Mouse (Mus musculus) adrenal gland, adult 2 months (tissue): ENCODE data around the gene Cnnm4. TPM values are rescaled to one million over a fixed set of nuclear protein-coding genes. Genes with fewer than 3 reads are reported as not detected.
A peak's percentile ranks its signal among the peaks of the same experiment; 100 is the strongest.

ENCODE experiments used
- DNase-seq: peaks from one replicate; pipeline ENCODE4 v3.0.0; 2021
- microRNA-seq, 2 experiments: library from miRNA; unstranded; fragments of <30 nt; microRNA quantifications; one replicate each; pipeline ENCODE4 v1.2.0; 2021
- polyA plus RNA-seq: library from polyadenylated mRNA; depleted of rRNA; stranded (reverse); fragments of >200 nt; gene quantifications from 2 replicates; pipeline ENCODE4 v1.2.3, GENCODE M21; 2012; rRNA removed
- total RNA-seq, 2 experiments: library from RNA; stranded (reverse); gene quantifications; 2 replicates each; pipeline ENCODE4 v1.2.3; 2021

Gene Cnnm4
- total and polyA plus RNA-seq, 3 experiments: 2.6 to 5.3 (median 4.6) TPM

- no peak for DNase-seq
Measured at GRCm38 (mm10) chr1:36542925-36543324, 71.5 kb downstream of the Cnnm4 start.

GRCm38 (mm10) chr1:36545382-36545781 is 74.0 kb downstream of the Cnnm4 start:
- no peak for DNase-seq

DNA sequence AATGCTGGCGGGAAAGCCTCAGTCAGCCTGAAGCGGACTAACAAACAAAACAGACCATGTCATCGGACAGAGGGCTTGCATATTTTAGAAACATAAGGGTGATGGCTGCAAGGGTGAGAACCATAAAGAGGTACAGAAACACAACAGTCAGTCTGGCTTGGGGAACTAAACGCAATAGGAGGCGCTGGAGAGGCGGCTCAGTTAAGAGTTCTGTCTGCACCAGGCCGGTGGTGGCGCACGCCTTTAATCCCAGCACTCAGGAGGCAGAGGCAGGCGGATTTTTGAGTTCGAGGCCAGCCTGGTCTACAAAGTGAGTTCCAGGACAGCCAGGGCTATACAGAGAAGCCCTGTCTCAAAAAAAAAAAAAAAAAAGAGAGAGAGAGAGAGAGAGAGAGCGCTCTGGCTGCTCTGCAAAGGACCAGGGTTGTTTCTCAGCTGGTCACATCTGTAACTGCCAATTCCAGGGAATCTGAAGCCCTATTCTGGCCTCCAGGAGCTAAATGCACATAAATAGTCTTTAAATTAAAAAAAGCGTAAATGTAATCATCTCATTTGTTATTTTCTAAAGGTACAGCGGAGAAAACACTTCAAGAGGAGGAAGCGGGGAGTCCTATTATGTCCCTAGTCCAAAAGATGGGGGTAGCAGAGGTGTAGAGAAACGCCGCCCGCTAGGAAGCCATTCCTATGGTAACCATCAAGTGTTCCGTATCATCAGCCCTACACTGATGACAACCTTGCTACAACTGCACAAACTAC is 74.6 kb downstream of the Cnnm4 start:
- peak; percentile 43 for DNase-seq

DNA sequence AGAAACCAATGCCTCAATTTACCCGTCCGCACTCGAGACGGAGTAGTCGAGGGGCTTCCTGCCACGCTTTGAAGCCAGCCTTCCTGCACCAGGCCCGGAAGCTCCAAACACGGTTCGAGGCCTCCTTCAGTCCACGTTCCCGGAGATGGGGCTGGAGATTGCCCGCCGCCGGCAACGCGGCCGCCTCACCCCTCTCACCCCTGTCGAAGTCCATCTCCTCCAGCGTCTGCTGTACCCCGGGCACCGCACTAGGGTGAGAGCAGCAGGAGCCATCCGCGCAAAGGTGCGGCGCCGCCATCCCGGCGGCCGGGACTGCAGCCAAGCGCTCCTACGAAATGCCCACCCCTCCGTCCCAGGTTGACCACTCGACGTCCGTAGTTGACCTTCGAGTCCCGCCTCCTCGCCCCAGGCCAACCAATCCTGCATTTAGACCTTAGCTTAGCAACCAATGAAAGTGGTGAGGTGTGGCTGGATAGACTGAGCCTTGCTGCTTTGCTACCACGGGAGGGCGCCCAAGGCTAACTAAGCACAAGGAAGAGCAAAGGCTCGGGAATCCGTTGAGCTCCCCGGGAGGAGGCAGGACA is 75.6 kb downstream of the Cnnm4 start, which contains the start of gene Ankrd39:
TSS of gene Ankrd39 (minus strand) at position 558 of the 584 bp plus-strand sequence.
- peak; percentile 98 for DNase-seq

DNA sequence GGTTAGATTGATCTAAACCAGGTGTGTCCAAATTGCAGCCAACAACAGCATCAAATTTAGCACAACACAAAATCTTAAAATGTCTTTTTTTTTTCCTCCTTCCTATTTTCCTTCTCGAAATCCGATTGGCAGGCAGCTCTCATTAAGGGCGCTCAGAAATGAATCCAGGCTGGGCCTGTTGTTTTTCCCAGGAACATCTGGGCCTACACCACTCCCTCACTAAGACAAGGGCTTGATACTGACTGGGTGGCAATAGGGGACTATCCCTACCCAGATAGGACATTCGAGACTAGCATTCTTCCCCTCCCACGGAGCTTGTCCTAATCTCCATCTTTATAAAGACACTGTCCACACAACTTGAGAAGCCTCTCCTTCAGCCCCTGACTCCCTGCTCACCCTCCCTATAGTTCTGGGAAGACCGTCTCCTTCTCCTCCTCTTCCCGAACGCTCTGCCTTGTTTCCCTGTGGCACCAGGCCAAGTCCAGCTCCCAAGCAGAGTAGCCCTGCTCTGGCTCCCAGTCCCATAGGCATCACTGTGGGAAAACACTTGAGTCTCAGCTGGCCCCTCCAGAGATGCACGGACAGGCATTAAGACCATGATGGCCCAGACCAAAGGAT is 76.7 kb downstream of the Cnnm4 start:
- no peak for DNase-seq

DNA sequence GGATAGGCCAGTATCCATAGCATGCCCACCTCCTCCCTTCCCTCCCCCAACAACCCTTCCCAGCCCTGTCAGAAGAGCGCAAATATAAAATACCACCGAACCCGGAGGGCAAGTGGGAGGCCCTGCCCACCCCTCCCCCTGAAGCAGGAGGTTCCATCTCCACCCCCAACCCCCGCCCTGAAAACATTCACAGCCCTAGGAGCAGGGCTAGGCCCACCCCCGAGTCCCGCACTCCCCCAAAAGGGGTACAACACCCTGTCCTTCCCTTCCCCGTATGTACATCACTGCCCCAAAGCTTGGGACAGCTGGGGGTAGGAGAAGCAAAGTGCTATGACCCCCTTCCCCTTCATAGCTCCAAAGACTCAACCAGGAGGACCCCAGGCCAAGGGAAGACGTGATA is 77.4 kb downstream of the Cnnm4 start:
- DNase-seq: no peak

DNA sequence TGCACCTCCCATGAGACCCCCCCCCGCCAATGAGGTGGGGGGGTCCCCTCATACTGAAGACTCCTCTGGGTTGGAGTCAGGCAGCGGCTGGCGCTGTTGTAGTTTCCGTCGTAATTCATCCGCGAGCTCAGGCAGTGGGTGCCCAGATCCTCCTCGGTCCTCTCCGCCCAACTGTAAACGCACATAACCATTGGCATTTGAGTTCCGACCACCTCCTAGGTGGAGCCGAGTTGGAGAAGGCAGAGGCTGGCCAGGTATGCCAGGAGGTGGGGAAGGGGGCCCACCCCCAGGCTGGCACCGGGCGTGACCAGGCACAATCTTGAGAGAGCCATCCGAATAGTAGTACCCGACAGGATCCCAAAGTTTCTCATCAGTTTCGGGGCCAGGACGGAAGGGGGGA is 78.1 kb downstream of the Cnnm4 start:
- no peak for DNase-seq

- no peak for DNase-seq
Measured at GRCm38 (mm10) chr1:36550075-36550863, 78.8 kb downstream of the Cnnm4 start.

DNA sequence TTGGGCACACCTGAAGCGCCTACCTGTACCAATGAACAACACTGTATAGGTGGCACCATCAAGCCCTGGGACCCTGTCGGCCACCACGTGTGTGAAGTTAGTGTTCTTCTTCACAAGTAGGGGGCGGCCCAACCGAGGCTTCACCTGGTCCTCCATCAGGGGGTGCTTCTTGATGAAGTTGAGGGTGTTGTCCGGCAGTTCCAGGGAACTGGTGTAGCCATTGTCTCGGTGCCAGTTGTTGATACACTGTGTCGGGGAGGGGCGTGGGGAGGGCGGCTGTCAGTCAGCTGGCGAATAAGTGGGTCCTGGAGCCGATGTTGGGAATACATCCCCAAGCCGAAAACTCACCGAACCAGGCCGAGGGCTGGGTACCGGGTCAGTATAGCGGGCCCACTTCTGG is 80.5 kb downstream of the Cnnm4 start:
- no peak for DNase-seq

DNA sequence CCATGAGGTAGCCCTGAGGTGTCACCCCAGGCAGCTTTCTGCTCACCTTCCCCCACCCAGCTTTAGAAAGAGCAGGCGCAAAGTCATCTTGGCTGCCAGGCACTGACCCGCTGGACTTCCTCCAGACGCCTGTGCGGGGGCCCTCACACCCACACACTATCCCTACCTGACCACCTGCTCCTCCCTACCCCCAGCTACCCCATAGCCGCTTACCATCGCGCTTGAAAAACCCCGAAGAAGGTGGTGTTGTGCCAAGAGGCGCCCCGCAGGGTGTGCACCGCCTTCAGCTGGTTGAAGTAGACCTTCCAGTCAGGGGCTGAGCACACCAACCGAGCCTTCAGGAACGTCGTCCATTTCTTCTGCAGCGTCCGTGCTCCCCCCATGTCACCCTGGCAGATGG is 81.1 kb downstream of the Cnnm4 start:
- no peak for DNase-seq

DNA sequence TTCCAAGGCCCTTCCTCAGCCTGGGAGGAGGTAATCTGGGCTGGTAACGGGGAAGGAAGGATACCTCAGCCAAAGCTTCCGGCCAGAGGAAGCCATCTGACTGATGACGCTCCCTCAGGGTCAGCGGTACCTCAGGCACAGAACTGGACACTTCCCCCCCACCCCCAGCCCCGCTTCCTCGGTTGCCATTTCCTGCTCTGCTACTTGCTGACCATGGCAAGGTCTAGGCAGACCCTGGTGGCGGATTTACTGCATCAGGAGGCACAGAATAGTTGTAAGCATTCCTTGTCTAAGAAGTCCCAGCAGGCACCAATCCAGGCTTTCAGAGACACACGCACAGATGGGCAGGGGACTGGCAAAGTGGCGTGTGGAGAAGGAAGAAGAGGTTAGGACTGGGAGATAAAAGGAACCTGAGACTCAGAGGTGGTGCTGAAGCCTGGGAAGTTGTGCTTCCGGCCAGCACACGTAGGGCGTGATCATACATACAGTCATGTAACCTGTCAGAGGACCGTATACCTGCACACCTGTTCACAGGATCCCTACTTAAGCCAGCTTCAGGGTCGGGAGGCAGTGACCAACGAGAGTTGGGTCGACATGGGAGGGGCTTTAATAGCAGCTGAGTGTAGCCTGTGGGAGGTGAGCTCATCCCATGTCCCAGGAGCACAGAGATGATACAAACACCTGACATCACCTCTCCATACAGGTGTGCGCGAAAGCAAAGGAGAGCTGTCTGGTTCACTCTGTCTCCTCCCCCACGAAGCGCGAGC is 83.4 kb downstream of the Cnnm4 start:
- peak; percentile 62 for DNase-seq

DNA sequence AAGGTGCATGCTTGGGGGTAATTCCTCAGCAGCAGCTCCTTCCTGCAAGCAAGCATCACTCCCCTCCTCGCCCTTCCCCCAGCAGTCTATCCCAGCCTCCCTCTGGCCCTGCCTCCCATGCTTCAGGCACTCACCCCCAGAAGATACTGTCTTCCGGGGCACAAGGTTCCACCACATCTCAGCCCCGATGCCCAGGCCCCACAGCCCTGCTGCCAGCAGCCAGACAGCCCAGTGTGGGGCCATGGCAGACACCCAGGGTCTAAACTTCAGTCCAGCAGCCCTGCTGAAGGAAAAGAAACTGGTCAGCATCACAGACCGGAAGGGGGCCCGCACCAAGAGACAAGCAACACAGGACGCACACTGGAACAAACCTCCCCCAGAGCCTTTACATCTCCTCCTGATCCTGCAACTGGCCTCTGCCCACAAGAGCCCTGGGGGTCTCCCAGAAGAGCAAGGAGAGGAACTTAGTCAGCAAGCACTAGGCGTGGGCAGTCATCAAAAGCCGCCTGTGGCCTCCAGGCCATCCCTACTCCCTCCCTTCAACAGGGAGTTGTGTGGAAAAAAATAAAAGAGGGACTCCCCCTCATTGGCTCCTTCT is 84.5 kb downstream of the Cnnm4 start:
- DNase-seq: peak; percentile 47

- peak; percentile 92 for DNase-seq
Measured at GRCm38 (mm10) chr1:36556553-36557456, 85.4 kb downstream of the Cnnm4 start.

DNA sequence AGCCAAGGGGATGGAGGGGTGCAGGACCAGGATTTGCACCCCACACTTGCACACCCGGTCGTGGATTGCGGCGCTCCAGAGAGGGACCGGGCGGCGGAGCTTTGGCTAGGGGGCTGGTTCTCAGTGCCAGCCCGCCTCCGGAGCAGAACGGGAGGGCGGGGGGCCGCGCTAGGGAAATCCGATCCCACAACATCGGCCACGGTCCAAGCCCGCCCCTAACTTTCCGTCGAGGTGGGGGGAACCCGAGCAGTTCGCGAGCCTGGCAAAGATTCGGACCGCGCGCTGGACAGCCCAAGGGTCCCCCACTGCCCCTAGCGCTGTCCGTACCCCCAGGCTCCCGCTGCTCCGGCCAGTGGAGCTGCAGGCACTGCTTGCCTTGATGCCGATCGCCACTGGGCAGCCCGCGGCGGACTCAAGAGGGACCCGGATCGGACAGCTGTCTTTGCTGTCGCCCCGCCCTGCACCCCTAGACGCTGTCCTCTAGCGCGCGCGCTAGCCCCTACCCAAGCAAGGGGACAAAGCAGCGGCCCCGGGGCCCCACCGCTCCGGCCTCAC is 86.1 kb downstream of the Cnnm4 start:
- DNase-seq: peak; percentile 87

Small RNA genes within 50 kb of the gene (microRNA-seq; reads per million reads assigned to microRNA genes)
- 0 reads per million in 2 experiments for gene Gm47280

Other genes with a start within 250 kb of the Cnnm4 start
- 10 to 100 TPM; 39.4 to 48.5 TPM for gene Uggt1, start 226.9 kb upstream of the Cnnm4 start, total RNA-seq
- 7.6 and 9.9 TPM in 2 replicates for gene Uggt1, start 226.9 kb upstream of the Cnnm4 start, polyA plus RNA-seq
- 1 to 10 TPM; 4.3 to 9.5 TPM for gene Neurl3, start 196.9 kb upstream of the Cnnm4 start, total RNA-seq
- gene Neurl3, start 196.9 kb upstream of the Cnnm4 start, polyA plus RNA-seq: 6.3 and 7.6 TPM in 2 replicates
- gene Arid5a, start 163.9 kb upstream of the Cnnm4 start, total RNA-seq: 1 to 10 TPM; 5.2 to 5.9 TPM
- 4.1 and 5.3 TPM in 2 replicates for gene Arid5a, start 163.9 kb upstream of the Cnnm4 start, polyA plus RNA-seq
- gene Kansl3, start 102.4 kb upstream of the Cnnm4 start, total RNA-seq: 100 to 1,000 TPM; 101 to 109 TPM
- 60.7 and 68.8 TPM in 2 replicates for gene Kansl3, start 102.4 kb upstream of the Cnnm4 start, polyA plus RNA-seq
- gene Fer1l5, start 99.3 kb upstream of the Cnnm4 start, total RNA-seq: under 1 TPM in 1 of 2 experiments, not detected in 1; 0.17 TPM
- 0.02 TPM in 2 replicates for gene Fer1l5, start 99.3 kb upstream of the Cnnm4 start, polyA plus RNA-seq
- gene Lman2l, start 26.3 kb upstream of the Cnnm4 start, total RNA-seq: 10 to 100 TPM; 50.5 to 54.5 TPM
- 13.7 and 15.0 TPM in 2 replicates for gene Lman2l, start 26.3 kb upstream of the Cnnm4 start, polyA plus RNA-seq
- 10 to 100 TPM; 25.9 to 32.0 TPM for gene Cnnm3, start 40.2 kb downstream of the Cnnm4 start, total RNA-seq
- gene Cnnm3, start 40.2 kb downstream of the Cnnm4 start, polyA plus RNA-seq: 53.9 and 70.6 TPM in 2 replicates
- gene Ankrd23, start 65.3 kb downstream of the Cnnm4 start, total RNA-seq: 10 to 100 TPM in 1 of 2 experiments, 1 to 10 TPM in 1; 6.9 to 11.2 TPM
- 16.5 and 19.9 TPM in 2 replicates for gene Ankrd23, start 65.3 kb downstream of the Cnnm4 start, polyA plus RNA-seq
- gene Gm42417, start 67.8 kb downstream of the Cnnm4 start, total RNA-seq: not detected
- gene Gm42417, start 67.8 kb downstream of the Cnnm4 start, polyA plus RNA-seq: not detected in 2 replicates
- 10 to 100 TPM; 11.1 to 14.5 TPM for gene Ankrd39, start 75.8 kb downstream of the Cnnm4 start, total RNA-seq
- gene Ankrd39, start 75.8 kb downstream of the Cnnm4 start, polyA plus RNA-seq: 24.4 and 41.9 TPM in 2 replicates
- 10 to 100 TPM; 13.0 to 25.3 TPM for gene Sema4c, start 86.7 kb downstream of the Cnnm4 start, total RNA-seq
- 22.5 and 24.0 TPM in 2 replicates for gene Sema4c, start 86.7 kb downstream of the Cnnm4 start, polyA plus RNA-seq
- gene Fam178b, start 211.6 kb downstream of the Cnnm4 start, total RNA-seq: under 1 TPM; 0.14 to 0.79 TPM
- 0.52 and 1.2 TPM in 2 replicates for gene Fam178b, start 211.6 kb downstream of the Cnnm4 start, polyA plus RNA-seq
- gene Cox5b, start 219.8 kb downstream of the Cnnm4 start, total RNA-seq: 1,000 to 10,000 TPM in 1 of 2 experiments, 100 to 1,000 TPM in 1; 981 to 1,022 TPM
- gene Cox5b, start 219.8 kb downstream of the Cnnm4 start, polyA plus RNA-seq: 749 and 851 TPM in 2 replicates
- not detected for gene 4933424G06Rik, start 238.5 kb downstream of the Cnnm4 start, total RNA-seq
- not detected in 2 replicates for gene 4933424G06Rik, start 238.5 kb downstream of the Cnnm4 start, polyA plus RNA-seq
- gene Actr1b, start 242.8 kb downstream of the Cnnm4 start, total RNA-seq: 100 to 1,000 TPM; 132 to 140 TPM
- 144 and 156 TPM in 2 replicates for gene Actr1b, start 242.8 kb downstream of the Cnnm4 start, polyA plus RNA-seq